Comparison of ENCODE assay signal across 10 mouse cellular contexts in genomic region chr3:30130495-30130894, GRCm38 (mm10).
DNase-seq lines count a peak whose midpoint lies in the region; ATAC-seq and TF ChIP-seq lines count a peak whose summit lies in the region.
"Had no signal": no experiment of that assay in that cellular context is flagged by ENCODE, and none has a peak within 500 bp of the region (broad histone marks: within the 10 kb centered on the region; RNA-seq: fewer than 3 reads in every experiment).

No protein-coding gene starts in this region.

- no peak for TF ChIP-seq EP300 in liver, postnatal 0 days (IDR thresholded peaks at IDR 0.05; ENCODE audit: low read depth)

- no peaks in the 10 kb centered on the region for H3K36me3 ChIP-seq in limb, embryonic 14.5 days (ENCODE audit: control insufficient read depth, insufficient read depth, low read length)
- H3K36me3 ChIP-seq in liver, postnatal 0 days (replicated peaks; ENCODE audit: insufficient read depth, low read length), result no peaks in the 10 kb centered on the region

- peak; percentile 30 for DNase-seq in adrenal gland, postnatal 10 days
- no peak for DNase-seq in adrenal gland, postnatal 14 days
- DNase-seq in left cerebral cortex, postnatal 4 days, result peak; percentile 73
- DNase-seq in left cerebral cortex, adult 18-20 months (ENCODE audit: low spot score in 2 of 2), result no peak
- DNase-seq in limb, embryonic 14.5 days (ENCODE audit: low spot score), result peak; percentile 23
- no peak for DNase-seq in frontal cortex, postnatal 14 days (ENCODE audit: low spot score in 2 of 2)
- DNase-seq in embryo, embryonic 9.5 days (ENCODE audit: extremely low spot score), result no peak
- no peak for DNase-seq in liver, postnatal 0 days

- TF ChIP-seq CTCF in liver, postnatal 0 days (IDR thresholded peaks at IDR 0.05; ENCODE audit: low read depth), result no peak

- peaks cover 7% of the 10 kb centered on the region; the same call in 1 of the 2 replicates for H3K4me1 ChIP-seq in limb, embryonic 14.5 days (ENCODE audit: control insufficient read depth, insufficient read depth, low read length)
- H3K4me1 ChIP-seq in liver, postnatal 0 days (ENCODE audit: insufficient read depth), result no peaks in the 10 kb centered on the region
- H3K4me1 ChIP-seq: megakaryocyte, embryonic 14.5 days had no signal

- H3K27me3 ChIP-seq in limb, embryonic 14.5 days (ENCODE audit: control insufficient read depth, insufficient read depth, low read length), result no peaks in the 10 kb centered on the region
- H3K27me3 ChIP-seq in liver, postnatal 0 days (ENCODE audit: insufficient read depth, low read length), result no peaks in the 10 kb centered on the region
- H3K27me3 ChIP-seq: megakaryocyte, embryonic 14.5 days had no signal

- H3K4me3 ChIP-seq in limb, embryonic 14.5 days (replicated peaks; ENCODE audit: low read length), result no peak overlapping the region
- H3K4me3 ChIP-seq in liver, postnatal 0 days (ENCODE audit: low read depth, low read length), result no peak overlapping the region
- H3K4me3 ChIP-seq: erythroblast, embryonic 14.5 days; megakaryocyte, embryonic 14.5 days had no signal

- no peak overlapping the region for H3K4me2 ChIP-seq in limb, embryonic 14.5 days (replicated peaks; ENCODE audit: low read depth, low read length, severe bottlenecking)
- no peak overlapping the region for H3K4me2 ChIP-seq in liver, postnatal 0 days (ENCODE audit: low read depth, low read length)

- no peak overlapping the region for H3K27ac ChIP-seq in limb, embryonic 14.5 days (replicated peaks; ENCODE audit: low read depth, low read length)
- H3K27ac ChIP-seq in liver, postnatal 0 days (ENCODE audit: low read depth), result no peak overlapping the region

- no peaks in the 10 kb centered on the region for H3K9me3 ChIP-seq in limb, embryonic 14.5 days (ENCODE audit: control insufficient read depth, low read length)
- H3K9me3 ChIP-seq in liver, postnatal 0 days (ENCODE audit: low read length), result no peaks in the 10 kb centered on the region
- H3K9me3 ChIP-seq: megakaryocyte, embryonic 14.5 days had no signal

- WGBS in limb, embryonic 14.5 days, result 41% methylated on average over 4 of the region's 4 CpGs
- WGBS in liver, postnatal 0 days (ENCODE audit: insufficient replicate concordance), result 72% methylated on average over 4 of the region's 4 CpGs

- intact Hi-C loops in left cerebral cortex, postnatal 4 days (cut with DNase I), result no loop called here

- no peak overlapping the region for H3K9ac ChIP-seq in limb, embryonic 14.5 days (ENCODE audit: low read depth, low read length, severe bottlenecking)
- H3K9ac ChIP-seq in liver, postnatal 0 days (replicated peaks), result no peak overlapping the region

- no peak for ATAC-seq in limb, embryonic 14.5 days (ENCODE audit: low FRiP score, low read depth)
- no peak for ATAC-seq in liver, postnatal 0 days

- TF ChIP-seq POLR2A in limb, embryonic 14.5 days (IDR thresholded peaks at IDR 0.05; ENCODE audit: borderline replicate concordance, extremely low read depth, insufficient read depth, insufficient read length), result no peak

Comparison
In these comparisons a context has a peak if more than half of its experiments do, and no peak if none do; other contexts are left out.
1. DNase-seq: peak in adrenal gland, postnatal 10 days (single experiment), left cerebral cortex, postnatal 4 days (single experiment) and limb, embryonic 14.5 days (single experiment); none in adrenal gland, postnatal 14 days (single experiment), left cerebral cortex, adult 18-20 months (0 of 2), frontal cortex, postnatal 14 days (0 of 2), embryo, embryonic 9.5 days (single experiment) and liver, postnatal 0 days (single experiment).